ENCODE assay signal across 23 mouse cellular contexts in genomic region chr10:60756146-60756545, GRCm38 (mm10). TPM values are rescaled to one million over a fixed set of nuclear protein-coding genes. Genes with fewer than 3 reads are reported as not detected.
DNase-seq lines count a peak whose midpoint lies in the region; ATAC-seq lines count a peak whose summit lies in the region.
"Had no signal": no experiment of that assay in that cellular context is flagged by ENCODE, and none has a peak within 500 bp of the region (broad histone marks: within the 10 kb centered on the region; RNA-seq: fewer than 3 reads in every experiment).

No protein-coding gene starts in this region.

- H3K27ac ChIP-seq in kidney, embryonic 15.5 days, result no peak overlapping the region
- H3K27ac ChIP-seq: embryonic facial prominence, embryonic 13.5 days; embryonic facial prominence, embryonic 15.5 days; forebrain, embryonic 10.5 days; forebrain, embryonic 12.5 days had no signal

- no peaks in the 10 kb centered on the region for H3K9me3 ChIP-seq in kidney, embryonic 15.5 days (replicated peaks)
- H3K9me3 ChIP-seq: embryonic facial prominence, embryonic 15.5 days; forebrain, embryonic 10.5 days; forebrain, embryonic 12.5 days; G1E had no signal

- H3K9ac ChIP-seq in kidney, embryonic 15.5 days, result no peak overlapping the region
- H3K9ac ChIP-seq: embryonic facial prominence, embryonic 13.5 days; embryonic facial prominence, embryonic 15.5 days; forebrain, embryonic 12.5 days had no signal

- no peak overlapping the region for H3K4me2 ChIP-seq in kidney, embryonic 15.5 days
- H3K4me2 ChIP-seq: embryonic facial prominence, embryonic 13.5 days; embryonic facial prominence, embryonic 15.5 days; forebrain, embryonic 12.5 days had no signal

- H3K27me3 ChIP-seq in kidney, embryonic 15.5 days, result 0 out of 2 replicates have a peak, but pooled peaks cover 2% of the 10 kb centered on the region
- H3K27me3 ChIP-seq: embryonic facial prominence, embryonic 13.5 days; embryonic facial prominence, embryonic 15.5 days had no signal

- H3K36me3 ChIP-seq in kidney, embryonic 15.5 days, result no peaks in the 10 kb centered on the region
- H3K36me3 ChIP-seq: embryonic facial prominence, embryonic 13.5 days; embryonic facial prominence, embryonic 15.5 days; forebrain, embryonic 10.5 days; forebrain, embryonic 12.5 days; G1E had no signal

- no peak for ATAC-seq in CD4-positive, CD25-positive, alpha-beta regulatory T cell, adult 4 months
- no peak for ATAC-seq in kidney, embryonic 15.5 days (replicated peaks; ENCODE audit: low FRiP score)
- ATAC-seq: forebrain, embryonic 14.5 days; forebrain, embryonic 16.5 days had no signal

- no peak overlapping the region for H3K4me3 ChIP-seq in kidney, embryonic 15.5 days (replicated peaks)
- H3K4me3 ChIP-seq: embryonic facial prominence, embryonic 13.5 days; embryonic facial prominence, embryonic 15.5 days; erythroblast, embryonic 14.5 days; forebrain, embryonic 10.5 days; forebrain, embryonic 12.5 days had no signal

- peak; percentile 28 for DNase-seq in CD4-positive, CD25-positive, alpha-beta regulatory T cell, adult 2 months (ENCODE audit: low read depth, low spot score)
- peak; percentile 65 for DNase-seq in R1 (ENCODE audit: low read depth, low spot score)
- DNase-seq in induced T-regulatory cell, adult 2 months (ENCODE audit: low read depth), result peak; percentile 52
- DNase-seq in MN1 (ENCODE audit: low spot score), result no peak
- DNase-seq: adrenal gland, adult 2 months; adrenal gland, postnatal 10 days; adrenal gland, postnatal 25 days; cerebellum, adult 11 months; cerebellum, adult 18-20 months; cerebellum, adult 8-10 months; cerebellum, adult 9-11 months; cerebellum, postnatal 36 days; embryo, embryonic 11 days had no signal

- H3K4me1 ChIP-seq in kidney, embryonic 15.5 days, result peaks cover 18% of the 10 kb centered on the region

RNA-seq across cellular contexts. Expression of gene Slc29a3, which starts 3.6 kb away (rescaled TPM):
- 10 to 100 TPM; 16.5 to 37.5 TPM for polyA plus RNA-seq in CD4-positive, CD25-positive, alpha-beta regulatory T cell, adult 4 months (2017; shearing (Covaris generic))
- 13.4 and 15.5 TPM in 2 replicates for polyA plus RNA-seq in kidney, embryonic 15.5 days (2015; fragmentation: Nextera tagmentation; extraction: Ambion mirVana)

RNA-seq across cellular contexts. Expression of gene Cdh23, which starts 59.9 kb away (rescaled TPM):
- polyA plus RNA-seq in CD4-positive, CD25-positive, alpha-beta regulatory T cell, adult 4 months (2017; shearing (Covaris generic)), result 1 to 10 TPM; 6.7 to 8.1 TPM
- 0.62 and 0.66 TPM in 2 replicates for polyA plus RNA-seq in kidney, embryonic 15.5 days (2015; fragmentation: Nextera tagmentation; extraction: Ambion mirVana)
- polyA plus RNA-seq: G1E had no signal
